Mouse (Mus musculus): Measurements from ENCODE around the gene Plekhg1. TPM values are rescaled to one million over a fixed set of nuclear protein-coding genes. Genes with fewer than 3 reads are reported as not detected.

Plekhg1 gene
- total RNA-seq, 2 experiments from 2014 or later = 5.0 to 5.3 TPM

GRCm38 (mm10) chr10:3996170-3996876, 256.2 kb downstream of the Plekhg1 start:
- DNase-seq (ENCODE audit: low spot score in 2 of 2) = peak; percentile 41 to 59

GRCm38 (mm10) chr10:3997851-3998426, 257.8 kb downstream of the Plekhg1 start:
- DNase-seq (ENCODE audit: low spot score in 2 of 2) = no peak

GRCm38 (mm10) chr10:4002711-4003110, 262.5 kb downstream of the Plekhg1 start:
- DNase-seq (ENCODE audit: low spot score in 2 of 2) = no peak

- no peak for DNase-seq (ENCODE audit: low spot score in 2 of 2)
Measured at GRCm38 (mm10) chr10:4005191-4005590, 265.0 kb downstream of the Plekhg1 start.

- DNase-seq (ENCODE audit: low spot score in 2 of 2) = no peak
Measured at GRCm38 (mm10) chr10:4006296-4007015, 266.3 kb downstream of the Plekhg1 start.

Other genes with a start within 250 kb of the Plekhg1 start
- gene Iyd, start 200.1 kb upstream of the Plekhg1 start, total RNA-seq (2021) = under 1 TPM in 1 of 2 experiments, not detected in 1; 0.43 TPM
- 1 to 10 TPM; 2.4 to 3.7 TPM for gene Mthfd1l, start 232.8 kb downstream of the Plekhg1 start, total RNA-seq (2021)

Measured in adrenal gland, adult 18-20 months (tissue).